Mouse (Mus musculus): ENCODE measurements around the gene Rab37. TPM values are rescaled to one million over a fixed set of nuclear protein-coding genes. Genes with fewer than 3 reads are reported as not detected.

Gene Rab37
- polyA plus RNA-seq (2017; shearing (Covaris generic)), result 100 to 1,000 TPM; 154 to 188 TPM

DNA sequence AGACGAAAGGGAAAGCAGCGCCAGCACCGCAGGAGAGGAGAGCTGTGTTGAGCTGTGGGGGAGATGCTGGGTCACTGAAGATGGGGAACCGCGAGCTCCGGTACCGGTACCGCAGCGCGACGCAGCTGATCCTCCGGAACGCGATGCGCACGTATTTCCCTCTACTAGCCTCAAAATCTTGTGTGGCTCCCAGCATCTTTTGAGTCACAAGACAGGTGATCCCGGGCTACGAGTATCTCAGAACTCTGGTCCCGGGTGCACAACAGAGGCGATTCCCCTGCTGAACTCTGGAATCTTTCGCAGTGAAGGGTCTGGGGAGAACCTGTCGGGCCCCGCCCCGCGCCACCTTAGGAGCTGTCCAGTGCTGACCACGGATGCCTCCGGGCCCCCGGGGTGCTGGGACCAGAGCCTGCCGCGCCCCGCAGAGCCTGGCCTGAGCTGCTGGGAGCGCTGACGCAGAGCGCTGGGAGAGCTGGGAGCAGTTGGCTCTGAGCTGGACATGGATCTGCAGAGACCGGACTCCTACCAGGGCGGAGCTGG is at the start of gene Rab37:
Rab37 (plus strand) TSS at position 70 of the 540 bp plus-strand sequence.

DNA sequence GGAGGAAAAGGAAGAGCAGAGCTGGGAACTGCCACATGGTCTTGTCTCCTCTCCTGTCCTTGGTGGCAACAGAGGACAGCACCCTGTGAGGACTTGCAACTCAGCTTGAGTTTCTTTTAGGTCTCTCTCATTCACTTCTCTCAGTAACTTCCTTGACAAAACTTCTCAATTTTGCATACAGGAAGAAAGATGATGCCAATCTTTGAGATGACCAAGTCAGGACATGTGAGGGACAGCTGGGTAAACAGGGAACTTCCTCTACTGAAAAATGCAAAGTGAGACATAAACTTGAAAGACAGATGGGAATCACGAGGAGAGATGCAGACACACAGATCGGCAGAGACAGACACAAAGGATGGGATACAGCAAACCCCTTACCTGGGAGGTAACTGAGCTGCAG is 43.0 kb upstream of the Rab37 start, which contains the start of gene Cd300ld3:
Cd300ld3 (minus strand) TSS at position 151 of the 400 bp plus-strand sequence.

DNA sequence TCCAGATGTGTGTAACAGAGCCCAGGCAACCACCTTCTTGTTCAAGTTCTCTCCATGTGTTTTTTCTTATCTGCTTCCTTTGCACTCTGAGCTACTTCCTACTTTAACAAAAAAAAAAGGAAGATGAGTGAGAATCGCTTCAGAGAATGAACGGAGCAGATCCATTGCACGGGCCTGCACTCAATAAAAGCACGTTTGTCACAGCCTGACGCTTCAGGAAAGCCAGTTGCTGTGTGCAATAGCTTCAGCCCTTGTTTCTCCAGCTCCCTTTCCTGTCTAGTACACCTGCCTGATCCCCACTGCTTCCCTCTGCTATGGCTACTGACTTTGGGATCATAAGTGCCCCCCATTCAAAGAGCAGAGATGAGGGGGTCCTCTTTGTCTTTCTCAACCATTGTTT is 29.2 kb upstream of the Rab37 start, which contains the start of gene Cd300e:
Cd300e (minus strand) TSS at position 101 of the 400 bp plus-strand sequence.

DNA sequence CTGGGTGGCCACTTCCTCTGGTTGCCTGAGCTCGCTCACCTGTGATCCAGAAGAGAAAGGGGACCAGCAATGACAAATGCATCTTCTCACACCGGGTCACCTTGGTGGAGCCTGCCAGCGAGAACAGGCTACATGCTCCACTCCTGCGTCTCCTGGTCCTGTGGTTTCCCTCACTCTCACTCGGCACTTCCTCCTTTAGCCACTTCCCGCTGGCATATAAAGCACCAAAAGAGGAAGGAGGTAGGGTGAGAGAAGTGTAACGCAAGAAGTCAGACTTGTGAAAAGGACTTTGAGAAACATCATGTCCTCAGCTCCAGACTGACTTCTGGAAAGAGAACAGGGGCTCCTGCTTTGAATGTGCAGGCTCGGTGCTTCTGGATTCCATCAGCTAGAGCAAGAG is 42.6 kb downstream of the Rab37 start, which contains the start of gene Cd300lf:
Cd300lf (minus strand) TSS at position 193 of the 400 bp plus-strand sequence.

DNA sequence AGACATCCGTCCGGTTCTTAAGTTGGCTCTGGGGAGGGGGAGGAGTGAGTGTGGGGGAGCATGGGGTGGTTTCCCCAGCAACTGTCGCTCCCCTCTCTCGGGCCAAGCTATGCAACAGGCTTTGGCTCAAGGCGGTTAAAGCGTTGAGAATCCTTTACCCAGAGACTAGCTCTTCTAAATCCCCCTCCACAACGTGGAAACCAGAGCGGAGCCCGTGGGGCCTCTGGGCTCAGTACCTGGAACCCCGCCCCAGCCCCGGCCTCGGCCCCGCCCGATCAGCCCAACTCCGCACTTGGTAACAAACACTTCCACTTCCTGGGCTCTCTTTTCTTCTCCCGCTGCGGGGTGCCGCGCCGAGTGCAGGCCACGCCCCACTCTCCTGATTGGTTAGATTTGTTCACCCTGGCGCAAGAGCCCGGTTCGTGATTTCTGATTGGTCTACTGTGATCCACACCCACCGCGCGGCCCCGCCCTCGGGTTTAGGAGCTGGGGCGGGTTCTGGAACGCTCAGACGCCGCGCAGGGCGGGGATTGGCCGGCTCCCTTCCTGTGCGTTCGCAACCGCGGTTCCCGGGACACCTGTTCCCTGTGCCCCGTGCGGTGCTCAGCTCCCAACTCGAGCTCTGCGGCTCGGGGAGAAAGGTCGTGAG is 71.7 kb downstream of the Rab37 start, which contains the start of gene Slc9a3r1:
Slc9a3r1 (plus strand) TSS at position 510 of the 649 bp plus-strand sequence.

DNA sequence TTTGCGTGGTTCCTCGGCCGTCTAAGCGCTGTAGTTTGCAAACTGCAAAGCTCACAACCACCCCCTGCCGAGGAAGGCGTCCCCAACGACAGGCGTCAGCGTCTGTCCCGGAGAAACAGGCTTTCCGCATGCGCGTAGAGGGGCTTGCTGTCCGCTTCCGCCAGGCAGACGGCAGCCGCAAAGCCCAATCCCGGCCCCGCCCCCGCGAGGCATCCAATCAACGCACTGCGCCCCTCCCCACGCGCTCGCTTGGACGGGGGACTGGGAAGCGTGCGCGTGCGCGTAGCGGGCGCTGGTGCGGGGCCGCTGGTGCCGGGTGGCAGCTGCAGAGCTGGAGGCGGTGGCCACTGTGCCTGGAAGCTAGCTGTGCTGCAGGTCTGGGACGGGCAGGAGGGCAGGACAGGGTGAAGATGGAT is 96.0 kb downstream of the Rab37 start, which contains the start of gene Tmem104:
Tmem104 (plus strand) TSS at position 264 of the 416 bp plus-strand sequence.

DNA sequence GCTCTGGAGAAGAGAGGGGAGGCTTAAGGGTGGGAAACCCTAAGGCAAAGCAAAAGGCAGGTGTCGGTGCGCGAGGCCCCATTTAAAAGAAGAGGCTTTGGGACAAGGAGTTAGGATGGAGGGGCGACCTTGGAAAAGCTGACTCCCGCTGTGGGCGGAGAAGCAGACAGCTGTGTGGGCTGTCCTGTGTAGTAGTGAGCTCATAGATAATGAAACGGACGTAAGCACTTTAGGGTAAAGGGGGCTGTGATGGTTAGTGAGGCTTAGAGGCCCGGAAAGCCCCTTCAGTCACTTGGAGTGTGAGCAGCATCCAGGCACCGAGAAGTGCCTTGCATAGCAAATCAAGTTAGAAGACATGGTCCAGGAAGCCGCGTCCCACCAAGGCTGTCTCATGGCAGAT is 96.5 kb downstream of the Rab37 start, which contains the start of gene Nat9:
Nat9 (minus strand) TSS at position 167 of the 400 bp plus-strand sequence.

Other genes with a start within 250 kb of the Rab37 start
- gene Gprc5c, start 240.3 kb upstream of the Rab37 start, polyA plus RNA-seq (2017; shearing (Covaris generic)), result 1 to 10 TPM in 1 of 2 experiments, under 1 TPM in 1; 0.68 to 1.9 TPM
- gene Cd300a, start 201.4 kb upstream of the Rab37 start, polyA plus RNA-seq (2017; shearing (Covaris generic)), result 1 to 10 TPM in 1 of 2 experiments, under 1 TPM in 1; 0.05 to 2.3 TPM
- under 1 TPM in 1 of 2 experiments, not detected in 1; 0.13 TPM for gene Cd300lb, start 157.0 kb upstream of the Rab37 start, polyA plus RNA-seq (2017; shearing (Covaris generic))
- gene Cd300c, start 122.3 kb upstream of the Rab37 start, polyA plus RNA-seq (2017; shearing (Covaris generic)), result under 1 TPM in 1 of 2 experiments, not detected in 1; 0.61 TPM
- under 1 TPM in 1 of 2 experiments, not detected in 1; 0.17 TPM for gene Cd300ld, start 101.5 kb upstream of the Rab37 start, polyA plus RNA-seq (2017; shearing (Covaris generic))
- gene Cd300c2, start 89.6 kb upstream of the Rab37 start, polyA plus RNA-seq (2017; shearing (Covaris generic)), result under 1 TPM in 1 of 2 experiments, not detected in 1; 0.92 TPM
- not detected for gene Cd300ld2, start 75.2 kb upstream of the Rab37 start, polyA plus RNA-seq (2017; shearing (Covaris generic))
- gene Cd300ld4, start 64.4 kb upstream of the Rab37 start, polyA plus RNA-seq (2017; shearing (Covaris generic)), result not detected
- gene Cd300ld5, start 53.7 kb upstream of the Rab37 start, polyA plus RNA-seq (2017; shearing (Covaris generic)), result not detected
- not detected for gene Cd300ld3, start 43.0 kb upstream of the Rab37 start, polyA plus RNA-seq (2017; shearing (Covaris generic))
- gene Cd300e, start 29.3 kb upstream of the Rab37 start, polyA plus RNA-seq (2017; shearing (Covaris generic)), result 1 to 10 TPM in 1 of 2 experiments, not detected in 1; 3.1 TPM
- under 1 TPM; 0.39 to 0.98 TPM for gene Cd300lf, start 42.6 kb downstream of the Rab37 start, polyA plus RNA-seq (2017; shearing (Covaris generic))
- gene Slc9a3r1, start 71.9 kb downstream of the Rab37 start, polyA plus RNA-seq (2017; shearing (Covaris generic)), result 100 to 1,000 TPM; 433 to 435 TPM
- gene Tmem104, start 96.1 kb downstream of the Rab37 start, polyA plus RNA-seq (2017; shearing (Covaris generic)), result 10 to 100 TPM; 15.3 to 15.4 TPM
- 10 to 100 TPM; 14.0 to 15.7 TPM for gene Nat9, start 96.4 kb downstream of the Rab37 start, polyA plus RNA-seq (2017; shearing (Covaris generic))
- under 1 TPM in 1 of 2 experiments, not detected in 1; 0.04 TPM for gene Grin2c, start 175.8 kb downstream of the Rab37 start, polyA plus RNA-seq (2017; shearing (Covaris generic))
- 10 to 100 TPM; 25.0 to 35.0 TPM for gene Fdxr, start 185.6 kb downstream of the Rab37 start, polyA plus RNA-seq (2017; shearing (Covaris generic))
- gene Fads6, start 206.2 kb downstream of the Rab37 start, polyA plus RNA-seq (2017; shearing (Covaris generic)), result 1 to 10 TPM in 1 of 2 experiments, under 1 TPM in 1; 0.87 to 1.1 TPM
- not detected for gene Otop2, start 215.7 kb downstream of the Rab37 start, polyA plus RNA-seq (2017; shearing (Covaris generic))
- gene Ush1g, start 230.6 kb downstream of the Rab37 start, polyA plus RNA-seq (2017; shearing (Covaris generic)), result not detected
- gene Otop3, start 243.3 kb downstream of the Rab37 start, polyA plus RNA-seq (2017; shearing (Covaris generic)), result under 1 TPM in 1 of 2 experiments, not detected in 1; 0.89 TPM